Mouse (Mus musculus) ES-CJ7 (cell line): Measurements from ENCODE around the gene Abraxas1.

ENCODE experiments used
- DNase-seq: peaks from one replicate; pipeline ENCODE4 v3.0.0; 2011; ENCODE audit warnings: low read depth, low spot score

Gene Abraxas1

DNA sequence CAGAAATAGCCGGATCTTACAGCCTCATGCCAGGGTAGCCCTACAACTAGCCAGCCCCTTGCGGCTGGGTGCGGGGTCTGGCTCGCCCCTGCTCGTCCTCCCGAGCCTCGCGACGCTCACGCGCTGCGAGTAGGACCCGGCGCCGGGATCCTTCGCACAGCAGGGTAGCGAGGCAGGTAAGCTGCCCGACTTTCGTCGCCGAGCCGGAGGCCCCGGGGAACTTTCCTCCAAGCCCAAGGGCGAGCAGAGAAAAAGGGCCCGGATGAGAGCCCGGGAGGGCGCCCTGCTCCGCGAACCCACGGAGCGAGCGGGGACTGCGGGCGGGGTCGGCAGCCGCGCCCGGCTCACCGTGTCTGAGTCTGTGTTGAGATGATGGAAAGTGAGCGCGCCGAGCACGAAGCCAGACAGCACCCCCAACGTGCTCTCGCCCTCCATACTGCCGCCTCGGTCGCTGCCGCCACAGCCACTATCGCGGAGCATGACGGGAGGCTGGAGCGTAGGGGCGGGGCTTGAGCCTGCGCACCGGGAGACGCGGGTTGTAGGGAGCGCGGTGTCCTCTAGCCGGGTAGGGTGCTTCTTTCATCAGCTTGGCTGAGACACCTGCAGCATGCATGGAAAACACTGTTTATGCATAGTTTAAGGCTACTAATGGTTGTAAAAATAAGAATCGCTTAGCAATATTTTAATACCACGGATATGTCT is at the start of gene Abraxas1:
Gene Abraxas1 (minus strand): TSS at position 483 of the 702 bp plus-strand sequence.
- peak; percentile 83 for DNase-seq

DNA sequence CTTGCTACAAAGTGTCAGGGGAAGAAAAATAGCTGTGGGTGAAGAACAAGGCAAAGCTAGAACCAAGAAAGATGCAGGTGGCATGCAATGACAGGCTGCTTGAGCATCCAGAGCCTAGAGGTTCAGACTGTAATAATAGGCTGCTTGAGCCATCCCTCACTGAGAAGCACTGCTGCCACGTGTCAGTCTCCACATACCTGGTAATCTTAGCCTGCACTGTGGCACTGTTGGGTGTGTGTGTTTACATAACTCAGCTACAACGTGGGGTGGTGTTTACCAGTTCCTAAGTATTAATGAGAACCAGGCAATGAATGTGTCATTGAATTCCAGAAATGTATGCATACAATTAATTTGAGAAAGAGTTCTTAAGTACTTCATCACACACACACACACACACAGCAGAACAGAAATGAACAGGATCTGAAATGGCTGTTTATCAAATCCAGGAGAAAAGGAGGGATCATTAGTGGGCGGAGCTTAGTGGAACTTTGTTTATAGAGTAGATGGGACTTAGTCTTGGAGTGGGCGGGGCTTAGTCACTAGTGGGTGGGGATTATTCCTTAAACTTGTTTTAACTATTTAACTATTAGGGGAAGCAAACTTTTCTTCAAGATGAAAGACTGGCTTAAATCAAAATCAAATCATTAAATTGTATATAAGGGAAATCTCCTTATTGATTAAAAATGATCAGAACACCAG is 48.6 kb upstream of the Abraxas1 start:
- DNase-seq: peak; percentile 8

DNA sequence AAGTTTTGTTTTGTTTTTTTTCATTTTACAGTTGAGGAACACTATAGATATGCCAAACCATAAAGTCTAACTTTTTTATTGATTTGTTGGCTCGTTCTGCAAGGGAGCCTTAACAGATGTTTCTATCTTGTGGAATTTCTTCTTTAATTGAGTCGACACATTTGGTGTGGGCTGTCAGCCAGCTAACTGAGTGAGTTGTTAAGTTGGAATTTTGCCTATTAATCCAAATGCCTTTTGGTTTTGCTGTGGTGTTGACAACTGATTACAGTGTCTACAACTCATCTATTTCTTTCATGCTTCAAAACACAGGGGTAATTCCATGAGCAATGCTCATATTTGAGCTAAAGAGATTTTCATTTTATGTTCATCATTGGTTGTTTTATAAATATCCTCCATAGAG is 45.4 kb upstream of the Abraxas1 start:
- no peak for DNase-seq

DNA sequence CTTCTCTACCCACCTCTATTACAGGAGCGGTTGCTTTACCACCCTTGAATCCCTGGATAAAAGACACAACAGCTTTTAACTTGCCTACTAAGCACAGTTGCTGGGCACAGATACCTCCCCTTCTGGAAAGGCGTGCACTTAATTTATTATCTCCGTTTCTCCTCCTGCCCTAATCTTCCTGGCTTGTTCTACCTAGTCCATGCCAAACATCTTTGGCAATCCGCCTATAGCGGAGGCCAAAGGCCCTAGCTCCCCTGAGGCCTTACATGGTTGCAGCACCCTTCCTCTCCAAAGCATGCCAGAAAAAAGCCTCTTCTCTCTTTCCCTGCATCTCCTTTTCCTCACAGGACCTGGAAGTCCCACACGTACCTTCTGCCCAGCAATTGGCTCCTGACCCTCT is 43.7 kb upstream of the Abraxas1 start:
- no peak for DNase-seq

DNA sequence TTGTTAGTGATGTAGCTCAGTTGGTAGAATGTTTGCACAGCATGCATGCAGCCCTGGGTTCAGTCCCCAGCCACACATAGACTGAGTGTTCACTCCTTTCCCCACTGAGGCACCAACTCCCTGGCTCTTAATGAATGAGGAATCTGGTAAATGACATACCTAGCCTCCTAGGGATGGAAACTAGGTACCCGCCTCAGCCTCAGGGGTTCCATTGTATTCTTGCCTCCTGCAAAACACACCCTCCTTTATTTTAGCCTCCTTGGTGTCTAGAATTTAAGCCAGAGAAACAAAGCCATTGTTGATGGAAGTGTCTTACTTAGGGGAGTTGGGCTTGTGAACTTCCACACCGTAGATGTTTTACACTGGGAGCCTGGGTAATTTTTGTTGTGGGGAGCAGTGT is 42.3 kb upstream of the Abraxas1 start:
- no peak for DNase-seq

DNA sequence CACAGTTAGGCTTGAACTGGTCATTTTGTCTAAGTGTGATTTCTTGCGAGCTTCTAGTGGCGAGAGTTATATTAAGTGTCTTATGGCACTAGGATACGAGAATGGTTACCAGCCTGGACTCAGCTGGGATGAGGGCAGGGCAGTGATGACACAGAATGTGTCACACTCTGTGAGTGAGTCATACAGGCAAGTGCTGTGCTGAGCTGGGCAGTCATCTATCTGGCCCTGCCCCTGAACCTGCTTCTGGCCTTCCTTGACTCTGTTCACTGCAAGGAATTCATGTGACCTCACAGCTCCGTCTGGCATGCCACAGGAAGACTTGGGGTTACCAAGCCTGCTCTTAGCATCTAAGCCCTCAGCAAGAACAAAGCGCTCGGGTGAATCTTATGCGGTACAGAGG is 41.0 kb upstream of the Abraxas1 start:
- no peak for DNase-seq

DNA sequence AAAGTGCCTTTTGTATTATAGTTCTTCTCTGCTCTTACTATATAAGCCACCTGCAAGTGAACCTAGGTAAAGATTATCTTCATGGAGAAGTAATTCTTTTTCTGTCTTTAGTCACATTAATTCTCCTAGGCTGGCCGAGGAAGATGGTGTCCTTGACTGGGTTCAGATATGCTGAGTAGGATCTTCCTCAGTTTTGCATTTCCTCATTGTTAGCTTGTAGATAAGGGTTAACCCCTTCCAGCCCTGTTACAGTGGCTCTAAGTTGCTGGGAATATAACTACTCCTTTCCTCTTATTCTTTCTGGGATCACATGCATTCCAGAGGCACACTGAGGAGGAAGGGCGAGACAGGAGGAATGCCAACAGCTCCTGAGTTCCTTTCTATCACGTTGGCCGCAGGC is 40.4 kb upstream of the Abraxas1 start:
- DNase-seq: no peak

DNA sequence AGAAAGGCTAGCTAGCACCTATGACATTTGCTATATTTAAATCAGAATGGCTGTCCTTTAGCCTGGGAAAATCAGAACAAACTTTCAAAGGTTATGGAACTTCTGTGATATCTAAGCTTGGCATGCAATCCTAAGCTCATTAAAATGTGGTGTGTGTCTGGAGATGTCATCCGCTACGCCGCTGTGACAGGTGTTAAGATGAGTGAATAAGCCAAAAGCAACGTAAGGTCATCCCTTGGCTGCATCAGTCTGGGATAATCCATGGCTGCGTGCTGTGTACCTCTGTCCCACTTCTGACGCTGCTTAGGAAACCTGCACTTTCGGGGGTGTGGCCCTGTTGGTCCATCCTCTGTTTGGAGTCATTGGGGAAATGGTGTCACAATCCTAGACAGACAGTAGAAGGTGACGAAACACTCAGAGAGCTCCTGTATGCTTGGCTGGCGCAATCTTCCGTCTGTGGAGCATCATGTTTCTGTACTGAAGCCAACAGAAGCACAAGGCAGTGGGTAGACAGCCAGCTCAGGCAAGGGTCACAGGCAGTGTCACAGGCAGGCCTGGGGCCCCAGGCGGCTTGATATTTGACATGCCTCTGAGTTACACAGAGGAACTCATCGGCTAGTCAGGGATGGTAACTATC is 39.8 kb upstream of the Abraxas1 start:
- DNase-seq: no peak

DNA sequence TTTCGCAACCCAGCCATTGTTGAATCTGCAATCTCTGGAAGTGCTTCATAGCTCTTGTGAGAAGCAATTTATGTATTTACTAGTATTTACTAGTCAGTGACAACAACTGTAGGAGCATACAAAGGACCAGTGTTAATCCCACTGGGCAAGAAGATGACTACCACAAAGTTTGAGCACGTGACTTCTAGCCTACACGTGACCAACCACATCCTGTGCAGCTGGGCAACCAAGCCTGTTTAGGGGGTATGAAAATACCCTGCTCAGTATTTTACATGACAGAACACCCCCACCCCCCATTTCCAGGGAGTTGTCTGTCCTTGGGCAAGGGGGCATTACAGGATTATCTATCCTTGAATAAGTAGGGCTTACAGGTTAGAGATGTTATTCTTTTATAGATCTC is 35.8 kb upstream of the Abraxas1 start:
- DNase-seq: no peak

DNA sequence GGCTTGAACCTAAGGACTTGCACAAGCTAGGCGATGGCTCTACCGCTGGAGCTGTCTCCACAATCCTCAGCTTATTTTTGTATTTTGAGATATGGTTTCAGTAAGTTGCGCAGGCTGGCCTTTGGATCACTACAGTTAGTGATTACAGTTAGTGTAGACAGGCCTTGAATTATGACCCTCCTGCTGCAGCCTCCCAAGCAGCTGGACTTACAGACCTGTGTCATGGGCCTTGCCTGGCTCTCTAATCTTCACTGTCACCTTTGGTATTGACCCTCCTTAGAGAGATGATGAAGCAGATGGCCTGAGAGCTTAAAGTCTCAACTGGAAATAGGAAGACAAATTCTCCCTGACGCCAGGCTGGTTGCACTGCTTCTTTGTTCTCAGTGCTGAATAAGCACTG is 33.2 kb upstream of the Abraxas1 start:
- no peak for DNase-seq

DNA sequence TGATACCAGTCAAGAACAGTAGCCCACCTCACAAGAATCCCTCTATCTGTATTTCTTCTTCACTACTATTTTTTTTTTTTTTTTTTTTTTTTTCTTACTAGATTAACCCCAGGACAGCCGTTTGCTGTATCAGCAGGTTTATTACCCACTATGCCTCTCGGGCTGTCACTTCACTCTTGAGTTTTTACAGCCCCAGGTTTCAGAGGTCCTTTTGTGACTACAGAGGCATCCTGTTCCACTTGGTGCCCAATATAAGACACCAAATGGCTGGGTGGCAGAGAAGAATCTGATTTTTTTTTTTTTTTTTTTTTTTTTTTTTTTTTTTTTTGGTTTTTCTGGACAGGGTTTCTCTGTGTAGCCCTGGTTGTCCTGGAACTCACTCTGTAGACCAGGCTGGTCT is 26.4 kb upstream of the Abraxas1 start:
- DNase-seq: no peak

DNA sequence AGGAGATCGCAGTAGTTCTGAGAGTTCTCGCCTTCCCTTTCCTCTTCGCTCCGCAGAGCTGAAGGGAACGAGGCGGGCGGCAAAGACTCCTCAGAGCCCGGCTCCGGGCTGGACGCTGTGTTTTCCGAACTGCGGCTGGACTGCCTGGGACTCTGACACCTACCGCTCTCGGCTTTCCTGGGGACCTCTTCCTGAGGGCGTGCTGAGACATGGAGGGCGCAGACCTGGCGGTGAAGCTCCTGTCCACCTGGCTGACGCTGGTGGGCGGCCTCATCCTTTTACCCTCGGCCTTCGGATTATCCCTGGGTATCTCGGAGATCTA is 25.8 kb upstream of the Abraxas1 start:
- DNase-seq: no peak

DNA sequence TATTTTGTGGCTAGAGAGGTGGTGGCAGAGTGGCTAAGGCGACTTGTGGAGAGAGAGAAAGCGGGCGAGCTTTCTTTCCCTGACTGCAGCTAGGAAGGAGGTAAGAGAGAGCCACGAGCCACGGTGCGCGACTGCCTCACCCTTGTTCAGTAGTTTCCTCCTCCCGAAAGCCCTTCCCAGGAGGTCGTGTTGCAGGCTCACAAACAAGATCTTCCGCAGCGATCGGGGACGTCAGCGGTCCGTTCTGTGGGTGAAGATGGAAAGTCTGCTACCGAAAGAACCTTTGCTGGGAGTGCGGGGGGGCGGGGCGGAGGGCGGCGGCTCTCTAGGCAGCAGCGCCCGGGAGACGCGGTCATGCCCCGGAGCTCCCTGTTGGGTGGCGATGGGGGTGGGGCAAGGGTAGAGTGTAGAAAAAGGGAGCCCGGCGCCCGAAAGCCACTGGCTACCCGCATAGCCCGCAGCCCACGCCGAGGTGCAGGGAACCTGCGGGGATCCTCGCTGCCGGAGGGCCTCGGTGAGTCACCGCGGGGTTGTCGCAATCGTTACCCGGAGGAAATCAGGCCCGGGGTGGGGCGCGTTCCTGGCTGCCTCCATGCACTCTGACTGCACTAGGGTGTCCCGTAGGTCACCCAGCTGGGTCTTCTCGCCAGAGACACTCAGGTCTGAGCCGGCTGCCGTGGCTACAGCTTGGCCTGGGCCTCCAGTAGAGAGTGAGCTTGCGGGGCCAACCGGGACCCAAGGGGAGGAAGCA is 25.3 kb upstream of the Abraxas1 start:
- DNase-seq: peak; percentile 59

DNA sequence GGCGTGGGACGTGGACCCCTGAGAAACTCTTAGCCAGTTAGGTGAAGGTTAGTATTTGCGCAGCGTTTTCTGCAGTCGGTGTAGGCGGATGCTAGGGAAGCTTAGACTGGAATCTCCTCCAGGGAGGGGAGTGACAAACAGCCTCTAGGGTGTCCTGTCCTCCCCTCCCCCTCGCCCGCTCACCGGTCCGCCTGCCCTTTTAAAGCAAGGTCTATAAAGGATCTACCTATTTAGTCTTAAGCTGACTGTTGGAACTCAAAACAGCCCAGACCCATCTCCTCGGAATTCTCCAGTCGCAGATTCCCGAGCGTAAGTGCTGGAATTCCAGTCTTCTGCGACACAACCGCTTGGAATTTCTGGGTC is 24.7 kb upstream of the Abraxas1 start, which contains the start of gene Gpat3:
Gene Gpat3 (plus strand): TSS at position 229 of the 363 bp plus-strand sequence.
- DNase-seq: peak; percentile 45

DNA sequence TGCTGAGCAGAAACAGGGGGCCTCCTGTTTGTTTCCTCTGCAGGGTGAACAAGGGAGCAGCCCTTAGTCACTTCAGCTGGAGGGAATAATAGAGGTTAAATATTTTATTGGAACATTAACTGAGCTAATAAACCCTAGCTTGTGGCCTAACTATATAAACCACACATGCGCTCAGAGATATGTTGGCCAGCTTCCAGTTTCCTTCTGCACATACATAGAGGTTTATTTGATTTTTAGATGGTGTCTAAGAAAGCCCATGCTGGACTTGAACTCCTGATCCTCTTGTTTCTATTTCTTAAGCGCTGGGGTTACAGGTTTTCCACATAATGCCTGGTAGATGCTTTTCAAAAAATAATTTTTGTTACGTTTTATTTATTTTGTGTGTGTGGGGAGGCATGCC is 23.7 kb upstream of the Abraxas1 start:
- no peak for DNase-seq

DNA sequence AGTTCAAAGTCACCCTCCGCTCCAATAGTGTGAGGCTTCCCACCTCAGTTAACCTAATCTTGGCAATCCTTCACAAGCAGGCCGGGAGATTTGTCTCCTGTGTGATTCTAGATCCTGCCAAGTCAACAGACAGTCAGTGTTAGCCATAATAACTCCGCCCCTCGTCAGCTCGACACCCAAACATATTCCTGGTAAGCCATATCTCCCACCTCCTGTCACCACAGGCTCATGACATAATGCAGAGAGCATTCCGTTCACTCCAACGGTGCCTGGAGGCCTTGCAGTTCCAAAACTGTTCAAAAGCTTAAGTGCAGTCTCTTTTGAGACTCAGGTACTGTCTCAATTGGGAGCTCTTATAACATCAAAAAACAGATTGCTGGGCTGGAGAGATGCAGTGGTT is 17.1 kb upstream of the Abraxas1 start:
- no peak for DNase-seq

DNA sequence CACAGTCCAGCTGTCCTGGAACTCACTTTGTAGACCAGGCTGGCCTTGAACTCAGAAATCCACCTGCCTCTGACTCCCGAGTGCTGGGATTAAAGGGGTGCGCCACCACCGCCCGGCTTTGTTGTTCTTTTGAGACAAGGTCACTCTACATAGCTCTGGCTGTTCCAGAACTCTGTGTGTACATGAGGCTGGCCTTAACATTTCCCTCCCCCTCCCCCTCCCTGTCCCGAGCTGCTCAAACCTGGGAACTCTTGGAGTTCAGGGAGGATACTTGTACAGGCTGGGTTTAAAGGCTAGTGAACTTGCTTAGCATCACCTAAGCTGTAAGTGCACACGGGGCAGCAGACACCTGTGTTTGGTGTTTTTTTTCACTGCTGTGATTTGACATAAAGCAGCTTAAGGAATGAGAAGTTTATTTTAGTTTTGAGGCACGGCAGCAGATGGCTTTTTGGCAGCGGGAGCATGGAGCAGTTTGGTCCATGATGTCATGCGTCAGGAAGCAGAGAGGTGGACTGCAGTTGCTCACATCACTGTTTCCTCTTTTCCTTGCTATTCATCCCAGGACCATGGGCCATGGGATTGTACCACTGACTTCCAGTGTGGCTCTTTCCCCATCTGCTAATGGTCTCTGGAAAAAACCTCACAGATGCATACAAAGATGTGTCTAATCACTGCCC is 15.2 kb upstream of the Abraxas1 start:
- peak; percentile 84 for DNase-seq

DNA sequence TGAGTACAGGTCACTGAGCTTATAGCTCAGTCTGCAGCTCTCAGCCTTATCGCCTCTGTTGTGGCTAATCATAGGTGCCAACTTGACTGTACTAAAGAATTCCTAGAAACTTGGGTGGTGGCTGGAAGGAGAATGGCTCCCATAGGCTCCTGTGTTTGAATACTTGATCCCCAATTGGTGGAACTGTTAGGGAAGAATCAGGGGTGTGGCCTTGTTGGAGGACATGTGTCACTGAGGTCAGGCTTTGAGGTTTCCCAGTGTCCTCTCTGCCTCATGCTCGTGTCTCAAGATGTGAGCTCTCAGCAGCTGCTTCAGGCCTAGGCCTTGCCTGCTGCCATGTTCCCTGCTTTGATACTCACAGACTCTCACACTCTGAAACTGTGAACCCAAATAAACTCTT is 13.1 kb upstream of the Abraxas1 start:
- peak; percentile 44 for DNase-seq

DNA sequence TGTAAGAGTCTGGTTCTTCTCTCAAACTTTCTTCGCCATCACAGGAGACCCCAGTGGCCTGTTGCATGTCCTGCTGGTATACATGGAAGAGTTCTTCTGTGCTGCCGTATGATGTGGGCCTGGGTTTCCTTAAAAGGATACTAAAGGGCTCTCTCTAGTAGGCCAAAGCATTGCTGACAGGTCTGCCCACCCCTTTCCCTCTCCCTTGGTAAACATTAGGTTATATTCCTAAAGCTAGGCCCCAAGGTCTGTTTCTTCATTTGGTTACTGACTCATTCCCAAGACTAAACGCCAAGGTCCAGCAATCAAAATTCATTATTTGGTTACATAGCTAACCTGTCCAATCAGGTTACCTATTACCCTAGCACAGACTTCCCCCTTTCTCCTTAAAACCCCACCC is 11.9 kb upstream of the Abraxas1 start:
- no peak for DNase-seq

DNA sequence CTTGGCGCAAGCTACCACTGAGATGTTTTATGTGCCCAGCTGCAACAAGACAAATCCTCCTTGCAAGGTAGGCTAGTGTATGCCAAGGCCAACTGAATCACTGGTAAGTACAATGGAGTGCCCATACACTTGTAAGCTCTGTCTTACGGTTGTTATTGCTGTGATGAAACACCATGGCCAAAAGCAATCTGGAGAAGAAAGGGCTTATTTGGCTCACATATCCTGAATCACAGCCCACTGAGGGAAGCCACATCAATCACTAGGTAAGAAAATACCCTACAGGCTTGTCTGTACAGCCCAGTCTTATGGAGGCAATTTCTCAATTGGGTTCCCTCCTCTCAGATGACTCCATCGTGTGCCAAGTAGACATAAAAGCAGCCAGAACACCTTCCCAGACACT is 7.9 kb upstream of the Abraxas1 start:
- no peak for DNase-seq

DNA sequence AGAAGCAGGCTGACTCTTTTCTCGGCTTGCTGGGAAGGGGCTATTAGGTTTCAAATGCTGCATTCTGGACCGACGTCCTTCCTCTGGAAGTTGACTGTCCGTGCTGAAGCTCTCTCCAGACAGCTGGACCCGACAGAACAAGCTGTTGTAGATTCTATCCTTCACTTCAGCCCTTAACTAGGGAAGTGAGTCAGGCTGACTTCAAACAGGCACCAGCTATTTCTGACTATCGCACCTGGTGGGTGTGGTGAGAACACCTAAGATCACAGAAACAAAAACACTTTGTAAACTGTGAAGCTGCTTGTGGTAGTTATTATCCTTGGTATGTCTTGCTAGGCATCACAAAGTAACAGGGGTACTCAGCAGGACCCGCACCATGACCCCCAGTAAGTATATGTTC is 5.8 kb upstream of the Abraxas1 start:
- DNase-seq: no peak

DNA sequence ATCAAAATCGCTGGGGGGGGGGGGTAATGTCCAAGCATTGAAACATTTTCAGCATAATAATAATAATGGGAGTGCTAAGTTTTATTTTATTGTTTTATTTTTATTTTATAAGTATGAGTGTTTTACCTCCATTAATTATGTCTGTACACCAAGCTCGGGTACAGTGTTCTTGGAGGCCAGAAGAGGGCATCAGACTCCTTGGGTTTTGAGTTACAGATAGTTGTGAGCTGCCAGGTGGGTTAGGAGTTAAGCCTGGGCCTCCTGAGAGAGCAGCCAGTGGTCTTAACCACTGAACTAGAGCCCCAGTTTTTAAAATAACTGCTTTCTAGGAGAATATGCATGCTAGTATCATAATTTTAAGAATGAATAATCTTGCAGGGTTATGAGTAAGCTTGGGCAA is 5.2 kb upstream of the Abraxas1 start:
- peak; percentile 60 for DNase-seq
